Mouse (Mus musculus) spleen, postnatal 36 days (tissue): ENCODE measurements around the gene Sgpp2.

Experiments used
- DNase-seq, 2 experiments: peaks; one replicate each; pipeline ENCODE4 v3.0.0; 2022; ENCODE audit warnings: low spot score in 2 of 2, mixed read lengths in 1 of 2

Sgpp2 gene

GRCm38 (mm10) chr1:78338212-78338611 lies 28.1 kb downstream of the Sgpp2 start:
- DNase-seq = no peak

- DNase-seq = no peak
Observed at GRCm38 (mm10) chr1:78339941-78340340, 29.8 kb downstream of the Sgpp2 start.

DNA sequence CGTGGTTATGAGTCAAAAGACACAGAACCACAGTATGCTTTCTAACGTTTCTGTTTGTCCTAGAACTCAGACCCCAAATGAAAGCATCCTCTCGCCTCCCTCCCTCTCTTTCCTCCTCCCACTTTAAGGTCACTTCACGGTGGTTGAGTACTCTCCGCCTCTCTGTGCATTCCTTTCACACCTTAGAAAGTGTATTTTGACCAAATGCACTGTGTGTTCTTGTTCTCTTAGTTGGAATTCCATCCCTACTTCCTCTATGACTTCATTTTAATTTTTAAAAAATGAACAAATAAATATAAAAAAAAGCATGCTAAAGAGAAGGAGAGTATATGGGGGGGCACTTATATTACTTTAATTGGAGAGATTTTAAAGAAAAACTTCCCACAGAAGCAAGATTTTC lies 30.4 kb downstream of the Sgpp2 start:
- no peak for DNase-seq

GRCm38 (mm10) chr1:78347317-78347806 lies 37.2 kb downstream of the Sgpp2 start:
- DNase-seq = no peak

DNA sequence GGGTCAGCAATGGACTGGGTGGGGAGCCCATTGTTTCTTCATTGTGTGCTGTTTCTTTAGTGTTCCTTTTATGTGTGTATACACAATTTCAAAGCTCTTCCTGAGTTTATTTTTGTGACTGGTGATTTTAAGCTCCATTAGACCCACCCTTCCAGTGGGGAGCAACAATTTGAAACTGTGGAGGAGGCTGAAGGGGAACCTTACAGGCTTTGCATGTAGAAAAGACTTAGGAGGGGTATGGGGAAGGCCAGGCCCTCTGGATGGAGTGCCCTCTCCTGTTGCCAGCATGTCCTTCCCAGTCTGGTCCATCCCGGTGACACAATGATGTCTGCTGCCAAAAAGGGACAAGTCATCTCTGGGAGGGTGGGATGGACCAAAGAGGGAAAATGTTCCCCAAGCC lies 39.1 kb downstream of the Sgpp2 start:
- no peak for DNase-seq

- no peak for DNase-seq
Observed at GRCm38 (mm10) chr1:78353254-78353653, 43.1 kb downstream of the Sgpp2 start.

DNA sequence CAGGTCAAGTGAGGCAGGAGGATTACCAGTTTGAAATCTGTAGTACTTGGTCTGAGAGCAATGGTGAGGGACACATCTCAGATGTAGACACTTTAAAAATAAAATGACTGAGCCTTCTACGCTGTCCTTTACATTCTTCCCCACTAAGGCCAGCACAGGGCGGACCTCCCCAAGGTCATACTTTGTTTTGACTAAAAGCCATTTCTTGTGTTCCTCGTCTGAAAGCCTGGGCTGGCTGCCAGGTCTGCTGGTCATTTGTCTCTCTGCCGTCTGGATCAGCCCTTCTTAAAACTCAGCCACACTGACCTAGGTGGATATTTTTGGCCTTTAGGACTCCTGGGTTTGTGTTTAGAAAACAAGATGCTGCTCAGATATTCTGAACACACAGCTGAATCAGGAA lies 45.0 kb downstream of the Sgpp2 start:
- DNase-seq = no peak

DNA sequence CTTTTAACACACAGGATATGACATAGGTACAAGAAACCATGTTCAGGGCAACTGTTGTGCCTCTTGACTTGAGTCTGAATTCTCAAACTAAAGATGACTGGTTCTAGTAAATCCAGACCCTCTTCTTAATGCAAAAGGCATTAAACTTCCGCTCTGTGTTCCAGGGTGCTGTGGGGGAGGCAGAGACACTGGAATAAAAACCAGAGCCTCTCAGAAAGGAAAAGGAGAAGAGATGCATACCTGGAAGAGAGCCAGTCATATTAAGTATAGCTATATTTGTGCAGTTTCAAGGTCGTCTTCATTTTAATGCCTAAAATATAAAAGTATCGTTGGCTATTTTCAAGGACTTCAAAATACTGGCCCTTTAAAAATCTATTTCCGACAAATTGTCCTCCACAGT lies 47.3 kb downstream of the Sgpp2 start:
- no peak for DNase-seq

GRCm38 (mm10) chr1:78357868-78358267 lies 47.7 kb downstream of the Sgpp2 start:
- no peak for DNase-seq

DNA sequence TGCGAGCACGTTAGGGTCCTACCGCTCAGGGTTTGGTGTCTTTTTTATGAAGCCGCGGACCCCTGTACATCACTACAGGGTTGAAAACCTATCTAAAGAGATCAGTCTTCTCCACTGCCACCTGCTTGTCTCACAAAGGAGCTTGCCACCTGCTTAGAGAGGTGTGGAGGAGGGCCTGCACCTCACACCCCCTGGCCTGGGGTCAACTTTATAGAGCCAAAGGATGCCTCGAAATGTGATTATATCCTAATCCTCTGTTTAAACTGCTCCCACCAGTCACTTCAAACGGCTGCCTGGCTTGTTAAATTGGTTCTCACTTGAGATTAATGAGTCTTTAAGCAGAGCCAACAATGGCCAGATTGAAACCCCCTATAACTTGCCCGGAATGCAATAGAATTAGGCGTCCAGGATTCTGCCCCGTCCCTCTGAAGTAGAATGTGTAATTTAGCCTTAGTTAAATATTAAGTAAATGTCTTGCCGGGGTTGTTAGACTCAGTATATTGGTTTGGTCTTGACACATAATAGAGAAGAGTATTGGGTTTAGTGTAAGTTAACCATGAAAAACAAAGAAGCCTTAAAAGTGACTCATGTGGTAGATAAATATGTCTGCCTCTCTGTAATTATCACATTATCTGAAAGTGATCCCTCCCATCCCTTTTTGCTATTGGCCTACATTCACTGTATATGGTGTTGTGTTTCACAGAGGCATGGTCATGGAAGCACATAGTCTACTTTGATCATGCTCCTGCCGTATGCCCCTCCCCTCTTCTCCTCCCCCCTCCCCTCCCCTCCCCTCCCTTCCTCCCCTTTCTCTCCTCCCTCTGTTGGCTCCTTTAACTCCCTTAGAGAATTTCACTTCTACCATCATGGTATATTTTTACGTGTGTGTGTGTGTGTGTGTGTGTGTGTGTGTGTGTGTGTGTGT lies 54.1 kb downstream of the Sgpp2 start:
- DNase-seq = no peak

DNA sequence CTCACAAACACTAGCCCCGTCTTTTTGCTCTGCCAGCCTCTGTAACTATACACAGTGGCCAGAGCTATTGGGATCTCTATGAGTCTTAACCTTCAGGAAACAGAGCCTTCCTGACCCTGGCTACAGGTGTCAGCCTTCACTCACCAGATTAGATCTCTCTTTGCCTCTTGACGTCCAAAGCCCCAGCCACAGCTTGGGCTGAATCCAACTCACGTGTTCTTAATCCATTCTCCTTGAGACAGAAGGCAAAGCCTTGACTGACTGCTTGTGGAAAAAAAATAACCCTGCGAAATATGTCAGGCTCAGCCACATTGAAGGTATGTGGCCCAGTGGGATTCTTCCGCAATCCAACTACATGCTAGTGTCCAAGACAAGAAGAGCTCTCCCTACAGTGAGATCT lies 57.7 kb downstream of the Sgpp2 start:
- DNase-seq = no peak

GRCm38 (mm10) chr1:78370121-78370520 lies 60.0 kb downstream of the Sgpp2 start:
- no peak for DNase-seq

GRCm38 (mm10) chr1:78371569-78372236 lies 61.6 kb downstream of the Sgpp2 start:
- DNase-seq = no peak

GRCm38 (mm10) chr1:78372316-78372715 lies 62.2 kb downstream of the Sgpp2 start:
- DNase-seq = no peak

- no peak for DNase-seq
Observed at GRCm38 (mm10) chr1:78373836-78374235, 63.7 kb downstream of the Sgpp2 start.

GRCm38 (mm10) chr1:78375058-78375457 lies 64.9 kb downstream of the Sgpp2 start:
- DNase-seq = no peak

GRCm38 (mm10) chr1:78380950-78381349 lies 70.8 kb downstream of the Sgpp2 start:
- DNase-seq = no peak

GRCm38 (mm10) chr1:78387854-78388253 lies 77.7 kb downstream of the Sgpp2 start:
- DNase-seq = no peak

- no peak for DNase-seq
Observed at GRCm38 (mm10) chr1:78388848-78389247, 78.7 kb downstream of the Sgpp2 start.

GRCm38 (mm10) chr1:78395191-78395735 lies 85.1 kb downstream of the Sgpp2 start:
- no peak for DNase-seq

DNA sequence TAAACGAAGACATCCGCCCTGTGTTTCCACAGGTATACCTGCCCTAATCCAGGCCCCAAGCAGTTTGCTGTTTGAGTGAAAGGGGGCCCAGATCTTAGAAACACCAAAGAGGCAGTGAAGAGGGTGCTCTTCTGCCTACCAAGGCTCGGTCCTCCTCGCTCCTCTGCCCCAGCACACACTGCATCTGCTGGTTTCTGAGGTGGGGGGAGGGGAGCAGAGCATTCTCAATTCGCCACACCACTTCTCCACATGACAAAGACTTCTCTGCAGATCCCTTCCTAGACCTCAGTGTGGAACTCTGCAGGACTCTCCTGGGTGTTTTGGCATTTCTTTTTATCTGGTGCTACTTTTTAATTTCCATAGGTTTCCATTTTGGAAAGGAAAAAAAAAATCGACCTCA lies 85.6 kb downstream of the Sgpp2 start:
- DNase-seq = no peak

GRCm38 (mm10) chr1:78396320-78396913 lies 86.3 kb downstream of the Sgpp2 start:
- no peak for DNase-seq
